Mouse (Mus musculus): ENCODE results near the gene Ptprc.

The Ptprc gene

GRCm38 (mm10) chr1:138154185-138154785 lies 21.2 kb downstream of the Ptprc start:
- intact Hi-C loops (cut with DNase I): no loop called here

- intact Hi-C loops (cut with DNase I): no loop called here
Measured at GRCm38 (mm10) chr1:138153126-138153525, 22.4 kb downstream of the Ptprc start.

GRCm38 (mm10) chr1:138148844-138149243 lies 26.7 kb downstream of the Ptprc start:
- intact Hi-C loops (cut with DNase I): no loop called here

GRCm38 (mm10) chr1:138145571-138145970 lies 29.9 kb downstream of the Ptprc start:
- intact Hi-C loops (cut with DNase I): no loop called here

- intact Hi-C loops (cut with DNase I): no loop called here
Measured at GRCm38 (mm10) chr1:138145148-138145547, 30.4 kb downstream of the Ptprc start.

- intact Hi-C loops (cut with DNase I): no loop called here
Measured at GRCm38 (mm10) chr1:138144365-138144764, 31.1 kb downstream of the Ptprc start.

GRCm38 (mm10) chr1:138140769-138141168 lies 34.7 kb downstream of the Ptprc start:
- intact Hi-C loops (cut with DNase I): no loop called here

GRCm38 (mm10) chr1:138137696-138138095 lies 37.8 kb downstream of the Ptprc start:
- intact Hi-C loops (cut with DNase I): loop anchor here (10.0 kb wide), 1 partner anchor 497 kb away; no protein-coding TSS in a partner anchor

- intact Hi-C loops (cut with DNase I): loop anchor here (10.0 kb wide), 1 partner anchor 498 kb away; no protein-coding TSS in a partner anchor
Measured at GRCm38 (mm10) chr1:138137024-138137577, 38.4 kb downstream of the Ptprc start.

GRCm38 (mm10) chr1:138136373-138136779 lies 39.1 kb downstream of the Ptprc start:
- intact Hi-C loops (cut with DNase I): loop anchor here (10.0 kb wide), 1 partner anchor 498 kb away; no protein-coding TSS in a partner anchor

- intact Hi-C loops (cut with DNase I): loop anchor here (10.0 kb wide), 1 partner anchor 499 kb away; no protein-coding TSS in a partner anchor
Measured at GRCm38 (mm10) chr1:138135637-138136372, 39.7 kb downstream of the Ptprc start.

- intact Hi-C loops (cut with DNase I): loop anchor here (10.0 kb wide), 1 partner anchor 500 kb away; no protein-coding TSS in a partner anchor
Measured at GRCm38 (mm10) chr1:138135117-138135516, 40.4 kb downstream of the Ptprc start.

GRCm38 (mm10) chr1:138134324-138134723 lies 41.2 kb downstream of the Ptprc start:
- intact Hi-C loops (cut with DNase I): loop anchor here (10.0 kb wide), 1 partner anchor 500 kb away; no protein-coding TSS in a partner anchor

GRCm38 (mm10) chr1:138131739-138132138 lies 43.8 kb downstream of the Ptprc start:
- intact Hi-C loops (cut with DNase I): loop anchor here (10.0 kb wide), 1 partner anchor 503 kb away; no protein-coding TSS in a partner anchor

- intact Hi-C loops (cut with DNase I): loop anchor here (10.0 kb wide), 1 partner anchor 505 kb away; no protein-coding TSS in a partner anchor
Measured at GRCm38 (mm10) chr1:138130145-138130544, 45.4 kb downstream of the Ptprc start.

GRCm38 (mm10) chr1:138126843-138127242 lies 48.7 kb downstream of the Ptprc start:
- intact Hi-C loops (cut with DNase I): no loop called here

- intact Hi-C loops (cut with DNase I): no loop called here
Measured at GRCm38 (mm10) chr1:138125281-138125680, 50.2 kb downstream of the Ptprc start.

GRCm38 (mm10) chr1:138123866-138124265 lies 51.6 kb downstream of the Ptprc start:
- intact Hi-C loops (cut with DNase I): no loop called here

GRCm38 (mm10) chr1:138119895-138120294 lies 55.6 kb downstream of the Ptprc start:
- intact Hi-C loops (cut with DNase I): no loop called here

- intact Hi-C loops (cut with DNase I): no loop called here
Measured at GRCm38 (mm10) chr1:138093219-138093618, 82.3 kb downstream of the Ptprc start.

GRCm38 (mm10) chr1:138085810-138086209 lies 89.7 kb downstream of the Ptprc start:
- intact Hi-C loops (cut with DNase I): no loop called here

- intact Hi-C loops (cut with DNase I): no loop called here
Measured at GRCm38 (mm10) chr1:138083707-138084106, 91.8 kb downstream of the Ptprc start.
